Mouse (Mus musculus) thymus, adult 2 months (tissue): ENCODE measurements around the gene Trim9. TPM values are rescaled to one million over a fixed set of nuclear protein-coding genes. Genes with fewer than 3 reads are reported as not detected.
A peak's percentile ranks its signal among the peaks of the same experiment; 100 is the strongest.

Source experiments
- DNase-seq: peaks from one replicate; pipeline ENCODE4 v3.0.0; 2021
- H3K27ac ChIP-seq: fragments of 200-500 bp; 2 replicates; pipeline ENCODE4 v1.5.1; 2012; ENCODE audit warnings: low read length, control low read depth; ENCODE audit not compliant: control insufficient read depth, insufficient read depth
- H3K27me3 ChIP-seq: fragments of 200-500 bp; 2 replicates; pipeline ENCODE4 v1.6.1; 2012; ENCODE audit warnings: mild to moderate bottlenecking, low read length, moderate library complexity, mixed read lengths; ENCODE audit not compliant: control insufficient read depth, insufficient read depth
- H3K36me3 ChIP-seq: fragments of 200-500 bp; 2 replicates; pipeline ENCODE4 v1.6.1; 2012; ENCODE audit warnings: mild to moderate bottlenecking, low read length, moderate library complexity; ENCODE audit not compliant: control insufficient read depth, insufficient read depth
- H3K4me1 ChIP-seq: fragments of 200-500 bp; replicated peaks from 2 replicates; pipeline ENCODE4 v1.6.1; 2012; ENCODE audit warnings: low read length; ENCODE audit not compliant: control insufficient read depth, insufficient read depth
- H3K4me3 ChIP-seq: fragments of 200-500 bp; 2 replicates; pipeline ENCODE4 v1.5.1; 2012; ENCODE audit warnings: mild to moderate bottlenecking, low read length, control low read depth, moderate library complexity; ENCODE audit not compliant: control insufficient read depth, insufficient read depth
- CTCF ChIP-seq: fragments of 200-500 bp; IDR thresholded peaks from 2 replicates; pipeline ENCODE4 v1.5.1; 2012; ENCODE audit warnings: mild to moderate bottlenecking, control low read depth, low read length, moderate library complexity, borderline replicate concordance; ENCODE audit not compliant: control insufficient read depth, poor library complexity, insufficient read depth; ENCODE audit errors: extremely low read depth
- POLR2A ChIP-seq: fragments of 200-500 bp; IDR thresholded peaks from 2 replicates; pipeline ENCODE4 v1.6.1; 2012; ENCODE audit warnings: mild to moderate bottlenecking, low read length, control low read depth, moderate library complexity; ENCODE audit not compliant: control insufficient read depth, poor library complexity, insufficient read depth; ENCODE audit errors: extremely low read depth
- WGBS: fragments of 180-500 bp; shearing (Covaris S2); methylation state at CpG from one replicate; pipeline ENCODE4 v1.1.7; 2018; 5-methylcytosine and 5-hydroxymethylcytosine counted together
- polyA plus RNA-seq: library from polyadenylated mRNA; depleted of rRNA; stranded (reverse); fragments of >200 nt; gene quantifications from 2 replicates; pipeline ENCODE4 v1.2.3, GENCODE M21; 2012

Trim9 gene
- polyA plus RNA-seq, 1 experiment, result 0.16 TPM

DNA sequence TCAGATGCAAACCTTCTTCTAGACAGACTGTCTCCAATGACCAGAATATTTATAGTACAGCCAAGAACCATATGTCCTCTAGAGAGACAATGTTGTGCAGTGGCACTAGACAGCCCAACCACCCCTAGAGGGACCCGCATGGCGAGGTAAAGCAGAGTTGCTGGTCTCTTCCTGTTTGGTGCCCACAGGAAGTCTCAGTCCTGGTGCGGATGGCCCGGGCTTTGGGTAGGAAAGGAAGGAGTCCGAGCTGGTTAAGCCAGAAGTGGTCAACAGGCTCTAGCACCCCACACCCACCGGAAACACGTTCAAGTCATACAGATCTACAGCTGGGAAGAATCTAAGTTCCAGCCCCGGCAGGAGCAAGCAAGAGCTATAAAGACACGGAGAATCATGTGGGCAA is 80.1 kb downstream of the Trim9 start:
- Histone ChIP-seq H3K36me3 (no peaks in the 10 kb centered on the region), H3K4me1 (no peaks in the 10 kb centered on the region), H3K27ac (no peak overlapping the region), H3K4me3 (no peak overlapping the region), H3K27me3 (no peaks in the 10 kb centered on the region)
- DNase-seq, result no peak
- 37% methylated on average over 9 of the region's 9 CpGs for WGBS
- TF ChIP-seq CTCF, result no peak
- TF ChIP-seq POLR2A, result no peak

DNA sequence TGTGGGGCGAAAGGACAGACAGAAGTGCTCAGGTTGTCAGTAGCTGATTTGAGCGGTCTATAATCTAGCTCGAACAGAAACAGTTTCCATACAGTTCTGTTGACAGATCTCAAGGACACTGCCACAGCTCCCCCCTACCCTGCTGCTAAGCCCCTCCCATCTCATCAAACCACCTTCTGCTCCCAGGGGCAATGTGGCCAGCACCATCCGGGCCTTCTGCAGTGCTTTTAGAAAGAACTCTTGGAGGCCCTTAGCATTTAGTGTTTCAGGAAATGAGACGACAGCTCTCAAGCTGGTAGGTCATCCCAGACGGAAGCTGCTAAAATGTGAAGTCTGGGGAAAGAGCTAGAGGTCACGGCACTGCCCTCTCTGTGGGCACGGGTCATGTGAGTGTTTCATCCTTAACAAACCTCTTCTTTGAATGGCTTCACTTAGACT is 80.9 kb downstream of the Trim9 start:
- no peak for DNase-seq
- WGBS, result 57% methylated on average over 8 of the region's 8 CpGs
- no peak for TF ChIP-seq POLR2A
- no peak for TF ChIP-seq CTCF

DNA sequence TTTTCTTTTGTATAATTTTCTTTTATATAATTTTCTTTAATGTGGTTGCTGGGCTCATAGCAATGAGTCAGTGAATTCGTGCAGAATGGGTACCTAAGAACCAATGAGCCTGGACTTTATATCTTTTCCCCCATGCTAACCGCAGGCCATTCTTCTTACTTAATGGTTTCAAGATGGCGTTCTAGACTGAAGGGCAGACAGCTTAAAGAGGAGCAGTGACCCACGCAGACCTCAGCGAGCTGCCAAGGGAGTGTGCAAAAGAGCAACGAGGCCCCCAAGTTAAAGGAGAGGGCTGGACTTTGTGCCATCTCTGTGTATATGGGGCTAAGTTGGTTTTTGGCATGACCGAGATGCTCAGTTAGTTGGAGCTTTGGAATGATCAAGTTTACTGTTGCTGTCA is 83.7 kb downstream of the Trim9 start:
- TF ChIP-seq POLR2A (no peak), CTCF (no peak)
- H3K4me3 ChIP-seq, result no peak overlapping the region
- H3K27me3 ChIP-seq, result no peaks in the 10 kb centered on the region
- H3K4me1 ChIP-seq, result no peaks in the 10 kb centered on the region
- no peak overlapping the region for H3K27ac ChIP-seq
- 90% methylated on average over 7 of the region's 7 CpGs for WGBS
- H3K36me3 ChIP-seq, result no peaks in the 10 kb centered on the region
- DNase-seq, result no peak

More for the DNA sequence above, 80.9 kb downstream of the Trim9 start:
- H3K4me1 ChIP-seq, result no peaks in the 10 kb centered on the region
- H3K27ac ChIP-seq, result no peak overlapping the region
- H3K27me3 ChIP-seq, result no peaks in the 10 kb centered on the region
- H3K36me3 ChIP-seq, result no peaks in the 10 kb centered on the region
- no peak overlapping the region for H3K4me3 ChIP-seq

DNA sequence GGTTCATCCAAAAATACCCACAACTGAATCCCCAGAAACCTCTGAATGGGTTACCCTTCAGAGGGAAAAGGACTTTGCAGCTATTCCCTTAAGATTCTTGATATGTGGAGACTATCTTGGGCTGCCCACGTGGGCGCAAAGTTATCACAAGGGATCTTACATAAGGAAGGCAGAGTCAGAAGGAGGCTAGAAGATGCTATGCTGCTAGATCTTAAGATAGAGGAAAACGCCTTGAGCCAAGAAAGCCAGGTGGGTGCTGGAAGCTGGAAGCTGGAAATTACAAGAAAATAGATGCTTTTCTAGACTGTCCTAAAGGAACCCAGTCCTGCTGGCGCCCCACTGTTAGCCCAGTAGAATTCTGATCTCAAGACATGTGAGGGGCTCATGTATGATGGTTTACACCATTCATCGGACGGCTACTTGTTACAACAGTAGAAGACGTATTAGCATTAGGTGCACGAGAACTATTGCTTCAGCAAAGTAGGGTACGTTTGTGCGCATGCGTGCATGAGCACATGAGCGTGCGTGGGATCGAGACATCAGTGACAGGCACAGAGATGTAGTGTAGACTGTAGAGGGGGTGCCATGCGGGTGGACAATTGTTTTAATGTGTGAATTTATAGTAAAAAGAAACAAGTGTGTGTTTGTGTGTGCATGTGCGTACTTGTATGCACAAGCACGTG is 85.0 kb downstream of the Trim9 start:
- H3K36me3 ChIP-seq, result no peaks in the 10 kb centered on the region
- TF ChIP-seq POLR2A (no peak), CTCF (no peak)
- DNase-seq, result no peak

DNA sequence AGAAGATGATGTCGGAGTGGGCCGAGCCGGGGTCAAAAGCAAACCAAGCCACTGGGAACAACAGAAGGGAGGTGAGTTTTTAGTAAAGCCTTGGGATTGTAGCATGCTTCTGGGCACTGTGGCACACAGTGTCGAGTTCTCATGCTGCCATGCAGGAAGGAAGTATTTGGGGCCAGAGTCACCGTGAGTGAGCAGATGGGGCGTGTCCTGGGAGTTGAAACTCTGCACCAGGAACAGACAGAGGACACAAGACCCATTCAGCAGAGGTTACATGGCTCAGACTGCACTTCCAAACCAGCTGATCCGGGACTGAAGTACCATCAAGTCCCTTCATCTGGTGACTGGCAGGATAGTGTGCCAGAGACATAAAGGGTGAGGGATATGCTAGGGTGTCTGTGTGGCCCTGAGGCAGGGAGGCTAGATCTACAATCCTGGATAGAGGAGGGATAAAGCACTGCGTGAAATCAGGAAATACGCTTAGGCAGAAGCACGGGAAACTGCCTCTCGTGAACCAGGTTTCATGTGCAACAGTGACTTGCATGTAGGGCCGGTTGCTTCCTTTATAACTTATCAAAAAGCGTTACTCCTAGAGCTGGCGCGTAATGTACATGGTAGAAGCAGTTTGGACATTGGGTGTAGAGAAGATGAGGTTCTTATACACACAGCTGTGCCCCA is 96.1 kb downstream of the Trim9 start:
- DNase-seq, result no peak
- TF ChIP-seq CTCF, result no peak
- Histone ChIP-seq H3K27me3 (no peaks in the 10 kb centered on the region), H3K36me3 (no peaks in the 10 kb centered on the region), H3K27ac (peak overlapping the region; percentile 64; the same call in 1 of the 2 replicates), H3K4me1 (peaks cover 10% of the 10 kb centered on the region), H3K4me3 (no peak overlapping the region)
- 35% methylated on average over 15 of the region's 15 CpGs for WGBS

More for the DNA sequence above, 85.0 kb downstream of the Trim9 start:
- H3K4me1 ChIP-seq, result peaks cover 5% of the 10 kb centered on the region; the same call in 1 of the 2 replicates
- H3K4me3 ChIP-seq, result no peak overlapping the region
- H3K27ac ChIP-seq, result no peak overlapping the region
- 98% methylated on average over 17 of the region's 17 CpGs for WGBS
- no peaks in the 10 kb centered on the region for H3K27me3 ChIP-seq

DNA sequence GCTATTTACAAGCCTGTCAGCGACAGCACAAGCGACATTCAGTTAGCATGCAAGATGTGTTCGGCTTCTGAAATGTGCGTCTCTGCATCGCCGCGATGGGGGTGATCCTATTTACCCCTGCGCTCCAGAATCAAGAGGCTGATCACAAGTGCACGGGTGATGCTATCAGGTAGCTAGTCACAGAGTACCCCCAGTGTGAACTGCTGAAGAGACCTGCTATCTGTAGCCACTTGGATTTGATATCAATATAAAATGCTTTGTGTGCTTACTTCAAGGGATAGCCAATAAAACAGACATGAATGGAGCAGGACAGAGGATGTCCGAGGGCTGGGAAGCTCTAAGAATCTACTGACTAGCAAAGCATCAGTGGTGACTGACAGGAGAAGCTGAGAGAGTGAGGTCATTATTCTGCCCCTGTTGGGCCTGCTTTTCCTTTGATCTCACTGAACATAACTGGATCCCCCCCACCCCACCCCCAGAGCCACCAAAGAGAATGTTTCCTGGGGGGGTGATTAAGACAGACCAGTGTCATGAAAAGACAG is 97.7 kb downstream of the Trim9 start:
- Histone ChIP-seq H3K36me3 (no peaks in the 10 kb centered on the region), H3K27ac (no peak overlapping the region), H3K4me1 (peaks cover 10% of the 10 kb centered on the region), H3K27me3 (no peaks in the 10 kb centered on the region), H3K4me3 (no peak overlapping the region)
- no peak for DNase-seq
- TF ChIP-seq CTCF (no peak), POLR2A (no peak)
- 96% methylated on average over 10 of the region's 10 CpGs for WGBS
